Mouse (Mus musculus) lung, embryonic 14.5 days (tissue): ENCODE results near the gene Plpp6. TPM values are rescaled to one million over a fixed set of nuclear protein-coding genes. Genes with fewer than 3 reads are reported as not detected.

Source experiments
- ATAC-seq: fragments of 200-750 bp; cut with Nextera tagmentation; 2 replicates; pipeline ENCODE4 v1.8.0; 2017; ENCODE audit warnings: mild to moderate bottlenecking, moderate TSS enrichment, moderate library complexity; ENCODE audit not compliant: insufficient read depth
- DNase-seq: peaks from one replicate; pipeline ENCODE4 v3.0.0-alpha.2; 2015
- H3K27ac ChIP-seq: fragments of 300-500 bp; sonication (generic); 2 replicates; pipeline ENCODE4 v1.5.1; 2014; ENCODE audit warnings: low read depth, mild to moderate bottlenecking, moderate library complexity
- H3K27me3 ChIP-seq: fragments of 300-500 bp; sonication (generic); 2 replicates; pipeline ENCODE4 v1.6.1; 2014; ENCODE audit warnings: low read length, control low read depth; ENCODE audit not compliant: insufficient read depth
- H3K36me3 ChIP-seq: fragments of 300-500 bp; sonication (generic); 2 replicates; pipeline ENCODE4 v1.6.1; 2014; ENCODE audit warnings: control low read depth; ENCODE audit not compliant: insufficient read depth
- H3K4me1 ChIP-seq: fragments of 300-500 bp; sonication (generic); 2 replicates; pipeline ENCODE4 v1.6.1; 2014; ENCODE audit warnings: antibody characterized with exemption, control low read depth; ENCODE audit not compliant: insufficient read depth
- H3K4me2 ChIP-seq: fragments of 300-500 bp; sonication (generic); 2 replicates; pipeline ENCODE4 v1.6.1; 2014; ENCODE audit warnings: mild to moderate bottlenecking
- H3K4me3 ChIP-seq: fragments of 300-500 bp; sonication (generic); 2 replicates; pipeline ENCODE4 v1.5.1; 2014; ENCODE audit warnings: low read depth, low read length
- H3K9ac ChIP-seq: fragments of 300-500 bp; sonication (generic); 2 replicates; pipeline ENCODE4 v1.6.1; 2014
- H3K9me3 ChIP-seq: fragments of 300-500 bp; sonication (generic); 2 replicates; pipeline ENCODE4 v1.6.1; 2016; ENCODE audit warnings: low read depth, low read length, control low read depth
- CTCF ChIP-seq: IDR thresholded peaks from 2 replicates; pipeline ENCODE4 v1.5.1; 2016; ENCODE audit warnings: antibody characterized with exemption, low read depth
- WGBS: fragments of 180-500 bp; shearing (Covaris S2); extraction: QIAGEN DNeasy Blood & Tissue Kit; methylation state at CpG from one replicate; pipeline ENCODE4 v1.1.7; 2014; 5-methylcytosine and 5-hydroxymethylcytosine counted together
- polyA plus RNA-seq: library from polyadenylated mRNA; unstranded; fragments of >200 nt; fragmentation: Nextera tagmentation; extraction: Ambion mirVana; gene quantifications from 2 replicates; pipeline ENCODE4 v1.2.1, GENCODE M21; 2014

Gene Plpp6
- polyA plus RNA-seq, 1 experiment from 2014 or later: 10.3 TPM

DNA sequence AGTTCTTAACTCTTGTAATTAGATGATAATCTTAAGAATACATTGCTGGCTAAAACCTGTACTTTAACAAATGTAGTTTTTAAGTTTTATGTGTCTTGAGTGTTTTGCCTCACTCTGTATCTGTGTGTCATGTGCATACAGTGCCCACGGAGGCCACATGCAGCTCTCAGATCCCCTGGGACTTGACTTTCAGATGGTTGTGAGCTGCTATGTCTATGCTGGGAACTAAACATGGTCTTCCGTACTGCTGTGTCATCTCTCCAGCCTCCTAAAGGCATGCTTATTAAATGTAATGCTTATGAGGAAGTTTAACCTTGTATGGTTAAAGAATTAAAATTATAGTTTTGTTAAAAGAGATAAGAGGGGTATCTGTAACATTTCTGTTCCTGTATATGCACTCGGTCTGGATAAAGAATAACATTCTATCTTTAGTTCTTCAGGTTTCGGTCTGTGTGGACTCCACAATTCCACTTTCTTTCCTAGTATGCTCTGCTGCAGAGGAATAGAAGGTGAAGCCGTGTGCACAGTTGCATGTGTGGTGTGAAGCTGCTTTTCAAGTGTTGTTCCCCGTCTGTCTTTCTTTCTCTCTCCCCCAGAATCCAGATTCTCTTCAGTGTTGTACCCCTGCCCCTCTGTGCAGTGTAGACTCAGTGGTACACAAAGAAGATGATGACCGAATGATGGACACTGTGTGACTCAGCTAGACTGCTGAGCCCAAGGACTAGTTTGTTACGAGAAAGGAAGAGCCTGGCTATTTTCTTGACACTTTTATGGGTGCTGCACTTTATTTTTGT is 51.9 kb downstream of the Plpp6 start:
- Histone ChIP-seq H3K4me1 (no peaks in the 10 kb centered on the region), H3K36me3 (peaks cover 79% of the 10 kb centered on the region), H3K27ac (no peak overlapping the region), H3K4me3 (no peak overlapping the region), H3K9me3 (no peaks in the 10 kb centered on the region), H3K27me3 (no peaks in the 10 kb centered on the region), H3K4me2 (no peak overlapping the region), H3K9ac (no peak overlapping the region)
- ATAC-seq: no peak
- TF ChIP-seq CTCF: no peak
- 83% methylated on average over 8 of the region's 8 CpGs for WGBS
- DNase-seq: no peak

DNA sequence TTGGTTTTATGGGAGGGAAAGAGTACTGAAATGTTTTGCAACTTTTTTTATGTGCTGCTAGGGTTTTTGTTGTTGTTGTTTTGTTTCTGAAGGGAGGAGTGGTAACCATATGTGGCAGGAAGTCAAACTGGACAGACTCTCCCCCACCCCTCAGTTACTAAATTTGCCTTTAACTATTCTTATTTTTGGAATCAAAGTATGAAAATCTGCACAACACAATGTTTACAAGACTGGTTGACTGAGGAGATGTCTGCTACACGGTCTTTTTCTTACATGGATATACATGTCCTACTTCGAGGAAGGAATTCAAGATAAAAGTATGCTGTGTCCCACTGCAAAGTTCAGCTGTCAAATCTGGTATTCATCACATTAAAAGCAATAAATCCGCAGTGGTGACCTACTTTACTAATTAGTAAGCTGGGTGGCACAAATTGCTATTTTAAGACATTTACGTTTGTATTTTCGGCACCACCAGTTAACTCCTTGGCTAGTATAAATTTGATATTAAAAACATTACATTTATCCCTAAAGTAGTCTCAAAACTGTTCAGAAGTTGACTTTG is 52.5 kb downstream of the Plpp6 start:
- 78% methylated on average over 5 of the region's 5 CpGs for WGBS
- H3K4me2 ChIP-seq: no peak overlapping the region
- H3K4me3 ChIP-seq: no peak overlapping the region
- H3K9ac ChIP-seq: no peak overlapping the region
- no peak overlapping the region for H3K27ac ChIP-seq
- ATAC-seq: no peak
- H3K9me3 ChIP-seq: no peaks in the 10 kb centered on the region
- no peak for DNase-seq
- no peaks in the 10 kb centered on the region for H3K27me3 ChIP-seq
- no peak for TF ChIP-seq CTCF
- H3K4me1 ChIP-seq: no peaks in the 10 kb centered on the region
- H3K36me3 ChIP-seq: peaks cover 82% of the 10 kb centered on the region

Other genes with a start within 250 kb of the Plpp6 start
- 3.5 and 3.8 TPM in 2 replicates for gene Slc1a1, start 128.9 kb upstream of the Plpp6 start, polyA plus RNA-seq
- gene 4430402I18Rik, start 3.8 kb downstream of the Plpp6 start, polyA plus RNA-seq: 1.7 and 2.1 TPM in 2 replicates
- gene Cdc37l1, start 26.4 kb downstream of the Plpp6 start, polyA plus RNA-seq: 44.5 and 46.4 TPM in 2 replicates
- 67.1 and 69.3 TPM in 2 replicates for gene Ak3, start 84.0 kb downstream of the Plpp6 start, polyA plus RNA-seq
- 60.7 and 61.5 TPM in 2 replicates for gene Rcl1, start 137.4 kb downstream of the Plpp6 start, polyA plus RNA-seq